Mouse (Mus musculus): ENCODE data around the gene Tgfbr2. TPM values are rescaled to one million over a fixed set of nuclear protein-coding genes. Genes with fewer than 3 reads are reported as not detected.

Tgfbr2 gene
- 37.0 and 39.4 TPM in 2 replicates for polyA plus RNA-seq (2014; fragmentation: Nextera tagmentation; extraction: Ambion mirVana)

GRCm38 (mm10) chr9:116174481-116175461, at the start of gene Tgfbr2:
TSS of gene Tgfbr2 (minus strand) at chr9:116175360.
- peak within 1 kb of the TSS; percentile 98 for H3K27ac ChIP-seq (ENCODE audit: low read depth)
- under 1% methylated on average over 90 of the region's 90 CpGs for WGBS
- ATAC-seq (replicated peaks; ENCODE audit: low FRiP score, low TSS enrichment, low read depth) (peak; percentile 84), DNase-seq (ENCODE audit: low spot score) (peak; percentile 89)
- peaks cover 33% of the 10 kb centered on the region for H3K4me1 ChIP-seq (replicated peaks; ENCODE audit: control insufficient read depth, insufficient read depth, low read length)
- peak within 1 kb of the TSS; percentile 95 for H3K9ac ChIP-seq (ENCODE audit: low read length)
- H3K36me3 ChIP-seq (ENCODE audit: control insufficient read depth, insufficient read depth, low read length): no peaks in the 10 kb centered on the region
- no peaks in the 10 kb centered on the region for H3K9me3 ChIP-seq (ENCODE audit: control insufficient read depth, low read length)
- peak within 1 kb of the TSS; percentile 79 for H3K4me2 ChIP-seq (ENCODE audit: low read length)
- peak within 1 kb of the TSS; percentile 90 for H3K4me3 ChIP-seq (ENCODE audit: low read depth, low read length)
- no peaks in the 10 kb centered on the region for H3K27me3 ChIP-seq (replicated peaks; ENCODE audit: control insufficient read depth, insufficient read depth, low read length)

- DNase-seq (ENCODE audit: low spot score) (no peak), ATAC-seq (replicated peaks; ENCODE audit: low FRiP score, low TSS enrichment, low read depth) (peak; percentile 70; the same call in 1 of the 2 replicates)
- Histone ChIP-seq H3K4me2 (ENCODE audit: low read length) (no peak overlapping the region), H3K27ac (ENCODE audit: low read depth) (no peak overlapping the region), H3K27me3 (replicated peaks; ENCODE audit: control insufficient read depth, insufficient read depth, low read length) (no peaks in the 10 kb centered on the region), H3K4me1 (replicated peaks; ENCODE audit: control insufficient read depth, insufficient read depth, low read length) (peaks cover 15% of the 10 kb centered on the region), H3K9me3 (ENCODE audit: control insufficient read depth, low read length) (no peaks in the 10 kb centered on the region), H3K4me3 (ENCODE audit: low read depth, low read length) (no peak overlapping the region), H3K9ac (ENCODE audit: low read length) (no peak overlapping the region), H3K36me3 (ENCODE audit: control insufficient read depth, insufficient read depth, low read length) (no peaks in the 10 kb centered on the region)
- 65% methylated on average over 6 of the region's 6 CpGs for WGBS
Measured at GRCm38 (mm10) chr9:116223368-116223767, 48.2 kb upstream of the Tgfbr2 start.

- Histone ChIP-seq H3K36me3 (ENCODE audit: control insufficient read depth, insufficient read depth, low read length) (no peaks in the 10 kb centered on the region), H3K4me1 (replicated peaks; ENCODE audit: control insufficient read depth, insufficient read depth, low read length) (peaks cover 11% of the 10 kb centered on the region), H3K4me2 (ENCODE audit: low read length) (no peak overlapping the region), H3K9ac (ENCODE audit: low read length) (no peak overlapping the region), H3K4me3 (ENCODE audit: low read depth, low read length) (no peak overlapping the region), H3K9me3 (ENCODE audit: control insufficient read depth, low read length) (no peaks in the 10 kb centered on the region), H3K27me3 (replicated peaks; ENCODE audit: control insufficient read depth, insufficient read depth, low read length) (no peaks in the 10 kb centered on the region), H3K27ac (ENCODE audit: low read depth) (no peak overlapping the region)
- ATAC-seq (replicated peaks; ENCODE audit: low FRiP score, low TSS enrichment, low read depth) (0 out of 2 replicates have a peak, but pooled peaks have one; percentile 32), DNase-seq (ENCODE audit: low spot score) (no peak)
- 87% methylated on average over 5 of the region's 5 CpGs for WGBS
Measured at GRCm38 (mm10) chr9:116222643-116223042, 47.5 kb upstream of the Tgfbr2 start.

DNA sequence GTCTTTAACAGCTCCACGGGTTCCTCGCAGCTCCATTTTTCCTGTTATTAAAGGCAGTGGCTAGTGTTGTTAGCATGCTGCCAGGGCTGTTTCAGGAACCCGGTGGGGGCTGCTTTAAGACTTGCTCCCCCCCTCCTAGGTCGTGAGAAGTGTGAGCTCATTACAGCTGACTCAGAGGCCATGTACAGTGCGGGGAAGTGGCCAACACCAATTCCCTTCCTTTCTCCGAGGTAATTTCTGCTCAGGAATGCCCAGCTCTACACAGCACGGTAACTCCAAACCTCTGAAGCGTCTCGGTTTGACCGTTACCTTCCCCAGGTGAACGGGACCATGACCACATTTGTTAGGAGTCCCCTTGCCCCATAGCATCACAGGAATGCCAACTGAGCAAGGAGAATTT, 46.8 kb upstream of the Tgfbr2 start:
- H3K27ac ChIP-seq (ENCODE audit: low read depth): no peak overlapping the region
- no peak overlapping the region for H3K4me2 ChIP-seq (ENCODE audit: low read length)
- no peaks in the 10 kb centered on the region for H3K9me3 ChIP-seq (ENCODE audit: control insufficient read depth, low read length)
- no peak overlapping the region for H3K4me3 ChIP-seq (ENCODE audit: low read depth, low read length)
- DNase-seq (ENCODE audit: low spot score) (no peak), ATAC-seq (replicated peaks; ENCODE audit: low FRiP score, low TSS enrichment, low read depth) (no peak)
- peaks cover 11% of the 10 kb centered on the region for H3K4me1 ChIP-seq (replicated peaks; ENCODE audit: control insufficient read depth, insufficient read depth, low read length)
- whole genome bisulfite sequencing: 70% methylated on average over 11 of the region's 11 CpGs
- no peaks in the 10 kb centered on the region for H3K36me3 ChIP-seq (ENCODE audit: control insufficient read depth, insufficient read depth, low read length)
- no peak overlapping the region for H3K9ac ChIP-seq (ENCODE audit: low read length)
- no peaks in the 10 kb centered on the region for H3K27me3 ChIP-seq (replicated peaks; ENCODE audit: control insufficient read depth, insufficient read depth, low read length)

GRCm38 (mm10) chr9:116221565-116221964, 46.4 kb upstream of the Tgfbr2 start:
- Histone ChIP-seq H3K4me1 (replicated peaks; ENCODE audit: control insufficient read depth, insufficient read depth, low read length) (peaks cover 11% of the 10 kb centered on the region), H3K4me3 (ENCODE audit: low read depth, low read length) (no peak overlapping the region), H3K9ac (ENCODE audit: low read length) (no peak overlapping the region), H3K4me2 (ENCODE audit: low read length) (no peak overlapping the region), H3K9me3 (ENCODE audit: control insufficient read depth, low read length) (no peaks in the 10 kb centered on the region), H3K36me3 (ENCODE audit: control insufficient read depth, insufficient read depth, low read length) (no peaks in the 10 kb centered on the region), H3K27ac (ENCODE audit: low read depth) (no peak overlapping the region), H3K27me3 (replicated peaks; ENCODE audit: control insufficient read depth, insufficient read depth, low read length) (no peaks in the 10 kb centered on the region)
- DNase-seq (ENCODE audit: low spot score): no peak
- ATAC-seq (replicated peaks; ENCODE audit: low FRiP score, low TSS enrichment, low read depth): no peak
- WGBS: 89% methylated on average over 6 of the region's 6 CpGs

- H3K36me3 ChIP-seq (ENCODE audit: control insufficient read depth, insufficient read depth, low read length): no peaks in the 10 kb centered on the region
- no peaks in the 10 kb centered on the region for H3K9me3 ChIP-seq (ENCODE audit: control insufficient read depth, low read length)
- H3K27me3 ChIP-seq (replicated peaks; ENCODE audit: control insufficient read depth, insufficient read depth, low read length): no peaks in the 10 kb centered on the region
- 93% methylated on average over 6 of the region's 6 CpGs for WGBS
- DNase-seq (ENCODE audit: low spot score) (no peak), ATAC-seq (replicated peaks; ENCODE audit: low FRiP score, low TSS enrichment, low read depth) (no peak)
- H3K4me2 ChIP-seq (ENCODE audit: low read length): no peak overlapping the region
- H3K4me1 ChIP-seq (replicated peaks; ENCODE audit: control insufficient read depth, insufficient read depth, low read length): peaks cover 11% of the 10 kb centered on the region
- H3K27ac ChIP-seq (ENCODE audit: low read depth): no peak overlapping the region
- no peak overlapping the region for H3K4me3 ChIP-seq (ENCODE audit: low read depth, low read length)
- no peak overlapping the region for H3K9ac ChIP-seq (ENCODE audit: low read length)
Measured at GRCm38 (mm10) chr9:116220616-116221015, 45.5 kb upstream of the Tgfbr2 start.

GRCm38 (mm10) chr9:116220159-116220515, 45.0 kb upstream of the Tgfbr2 start:
- Histone ChIP-seq H3K4me2 (ENCODE audit: low read length) (no peak overlapping the region), H3K9ac (ENCODE audit: low read length) (no peak overlapping the region), H3K36me3 (ENCODE audit: control insufficient read depth, insufficient read depth, low read length) (no peaks in the 10 kb centered on the region), H3K27ac (ENCODE audit: low read depth) (no peak overlapping the region), H3K4me1 (replicated peaks; ENCODE audit: control insufficient read depth, insufficient read depth, low read length) (peaks cover 11% of the 10 kb centered on the region), H3K4me3 (ENCODE audit: low read depth, low read length) (no peak overlapping the region), H3K27me3 (replicated peaks; ENCODE audit: control insufficient read depth, insufficient read depth, low read length) (no peaks in the 10 kb centered on the region), H3K9me3 (ENCODE audit: control insufficient read depth, low read length) (no peaks in the 10 kb centered on the region)
- WGBS: 89% methylated on average over 4 of the region's 4 CpGs
- ATAC-seq (replicated peaks; ENCODE audit: low FRiP score, low TSS enrichment, low read depth) (no peak), DNase-seq (ENCODE audit: low spot score) (no peak)

DNA sequence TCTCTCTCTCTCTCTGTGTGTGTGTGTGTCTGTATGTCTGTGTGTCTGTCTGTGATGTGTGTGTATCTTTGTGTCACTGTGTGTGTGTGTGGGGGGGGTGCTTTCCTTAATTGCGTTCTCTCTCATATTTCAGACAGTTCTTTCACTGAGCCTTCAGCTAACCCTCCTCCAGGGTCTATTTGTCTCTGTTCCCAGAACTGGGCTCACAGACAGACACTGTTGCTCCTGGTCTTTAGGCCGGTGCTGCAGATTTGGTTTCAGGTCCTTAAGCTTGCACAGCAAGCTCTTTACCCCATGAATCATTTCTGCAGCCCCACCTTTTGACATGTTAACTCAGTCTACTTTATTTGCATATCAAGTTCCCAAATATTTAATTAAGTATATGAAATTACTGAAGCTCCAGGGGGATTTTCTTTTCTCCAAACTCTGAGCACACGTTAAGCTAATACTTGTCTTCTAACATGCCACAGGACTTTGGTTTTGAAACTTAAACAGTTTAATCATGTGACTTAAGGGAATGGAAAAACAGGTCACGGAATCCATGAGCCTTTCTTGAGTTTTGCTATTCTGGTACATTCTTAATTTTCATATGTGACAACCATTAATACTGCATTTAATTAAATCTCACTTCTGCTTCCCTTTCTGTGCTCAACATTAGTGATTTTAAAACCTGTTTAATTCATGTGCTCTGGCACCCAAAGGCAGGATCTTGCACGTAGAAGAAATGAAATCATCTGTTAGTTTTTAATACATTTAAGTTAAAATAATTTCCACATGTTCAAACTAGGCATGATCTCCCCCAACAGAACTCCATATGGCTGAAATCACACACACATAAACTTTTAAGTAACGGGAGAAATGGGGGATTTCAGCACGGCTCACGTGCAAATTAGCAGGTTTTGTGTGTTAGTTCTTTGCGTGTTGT, 44.3 kb upstream of the Tgfbr2 start:
- no peak overlapping the region for H3K4me3 ChIP-seq (ENCODE audit: low read depth, low read length)
- no peak overlapping the region for H3K4me2 ChIP-seq (ENCODE audit: low read length)
- 72% methylated on average over 9 of the region's 9 CpGs for WGBS
- H3K4me1 ChIP-seq (replicated peaks; ENCODE audit: control insufficient read depth, insufficient read depth, low read length): peaks cover 11% of the 10 kb centered on the region
- ATAC-seq (replicated peaks; ENCODE audit: low FRiP score, low TSS enrichment, low read depth) (no peak), DNase-seq (ENCODE audit: low spot score) (no peak)
- H3K36me3 ChIP-seq (ENCODE audit: control insufficient read depth, insufficient read depth, low read length): no peaks in the 10 kb centered on the region
- no peak overlapping the region for H3K27ac ChIP-seq (ENCODE audit: low read depth)
- no peak overlapping the region for H3K9ac ChIP-seq (ENCODE audit: low read length)
- no peaks in the 10 kb centered on the region for H3K27me3 ChIP-seq (replicated peaks; ENCODE audit: control insufficient read depth, insufficient read depth, low read length)
- H3K9me3 ChIP-seq (ENCODE audit: control insufficient read depth, low read length): no peaks in the 10 kb centered on the region

All from intestine, embryonic 14.5 days (tissue).